Mouse (Mus musculus): ENCODE measurements at regions not wholly inside any gene's neighbourhood (a gene's known extent, or its start where the extent isn't known, plus 50 kb on each side); places are given as distances from the start of the nearest gene placed in this dataset.
A peak's percentile ranks its signal among the peaks of the same experiment; 100 is the strongest.
"Not testable (repeated sequence)": the region's sequence is repeated elsewhere in the genome, so short reads cannot be mapped to it uniquely, and the experiment has no call there.

- H3K9me3 ChIP-seq (ENCODE audit: control insufficient read depth, low read length); H3K4me3 ChIP-seq (ENCODE audit: low read depth, low read length); H3K36me3 ChIP-seq (ENCODE audit: control insufficient read depth, insufficient read depth, low read length); H3K27me3 ChIP-seq (ENCODE audit: control insufficient read depth, insufficient read depth, low read length); ATAC-seq (ENCODE audit: low FRiP score); H3K9ac ChIP-seq (ENCODE audit: low read length); DNase-seq (ENCODE audit: low spot score, missing footprints); H3K27ac ChIP-seq (ENCODE audit: low read depth, low read length); H3K4me2 ChIP-seq; H3K4me1 ChIP-seq (ENCODE audit: control insufficient read depth, insufficient read depth, low read length): not testable (repeated sequence)
- WGBS, result 87% methylated on average over 7 of the region's 7 CpGs
Observed at GRCm38 (mm10) chr5:109842186-109842978, 80.8 kb upstream of the Gm15446 start.

DNA sequence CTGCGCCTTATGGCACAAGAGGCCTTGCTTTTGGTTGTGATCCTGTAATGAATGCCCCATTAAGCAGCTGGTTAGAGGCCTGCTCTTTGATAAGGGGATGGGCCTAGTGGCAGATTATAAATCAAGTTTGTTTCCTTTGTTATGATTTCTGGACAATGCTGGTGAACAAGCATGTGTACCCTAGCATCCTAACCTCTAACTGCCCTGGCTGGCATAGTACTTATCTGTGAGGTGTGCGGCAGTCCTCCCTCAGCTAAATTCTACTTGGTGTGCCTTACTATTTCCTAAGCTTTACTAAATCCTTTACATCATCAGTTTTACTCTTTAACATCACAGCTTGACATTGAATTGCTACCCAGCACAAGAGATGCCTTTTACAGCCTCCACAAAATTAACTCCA lies 79.0 kb upstream of the Gm15446 start:
- H3K27me3 ChIP-seq (ENCODE audit: control insufficient read depth, insufficient read depth, low read length); DNase-seq (ENCODE audit: low spot score, missing footprints); H3K9ac ChIP-seq (ENCODE audit: low read length); H3K36me3 ChIP-seq (ENCODE audit: control insufficient read depth, insufficient read depth, low read length); H3K9me3 ChIP-seq (ENCODE audit: control insufficient read depth, low read length); ATAC-seq (ENCODE audit: low FRiP score); H3K4me3 ChIP-seq (ENCODE audit: low read depth, low read length); H3K27ac ChIP-seq (ENCODE audit: low read depth, low read length); H3K4me1 ChIP-seq (ENCODE audit: control insufficient read depth, insufficient read depth, low read length): not testable (repeated sequence)
- 88% methylated on average over 2 of the region's 2 CpGs for WGBS
- peak overlapping the region; percentile 43; the same call in 1 of the 2 replicates for H3K4me2 ChIP-seq

GRCm38 (mm10) chr5:109844753-109845186 lies 78.4 kb upstream of the Gm15446 start:
- Histone ChIP-seq H3K9me3 (ENCODE audit: control insufficient read depth, low read length) (no peaks in the 10 kb centered on the region), H3K27ac (ENCODE audit: low read depth, low read length) (no peak overlapping the region)
- peak; percentile 70 for ATAC-seq (ENCODE audit: low FRiP score)

GRCm38 (mm10) chr5:109851225-109851624 lies 72.0 kb upstream of the Gm15446 start:
- DNase-seq (ENCODE audit: low spot score, missing footprints); H3K9me3 ChIP-seq (ENCODE audit: control insufficient read depth, low read length); H3K36me3 ChIP-seq (ENCODE audit: control insufficient read depth, insufficient read depth, low read length); H3K27ac ChIP-seq (ENCODE audit: low read depth, low read length); H3K9ac ChIP-seq (ENCODE audit: low read length); H3K4me3 ChIP-seq (ENCODE audit: low read depth, low read length); H3K4me1 ChIP-seq (ENCODE audit: control insufficient read depth, insufficient read depth, low read length); H3K27me3 ChIP-seq (ENCODE audit: control insufficient read depth, insufficient read depth, low read length); ATAC-seq (ENCODE audit: low FRiP score); H3K4me2 ChIP-seq: not testable (repeated sequence)

More at GRCm38 (mm10) chr5:109844753-109845186, 78.4 kb upstream of the Gm15446 start:
- H3K9ac ChIP-seq (ENCODE audit: low read length), result peak overlapping the region; percentile 49
- H3K36me3 ChIP-seq (ENCODE audit: control insufficient read depth, insufficient read depth, low read length), result no peaks in the 10 kb centered on the region
- H3K4me2 ChIP-seq, result peak overlapping the region; percentile 43
- H3K4me1 ChIP-seq (ENCODE audit: control insufficient read depth, insufficient read depth, low read length), result no peaks in the 10 kb centered on the region
- WGBS, result 11% methylated on average over 15 of the region's 15 CpGs
- peak; percentile 87 for DNase-seq (ENCODE audit: low spot score, missing footprints)
- H3K27me3 ChIP-seq (ENCODE audit: control insufficient read depth, insufficient read depth, low read length), result no peaks in the 10 kb centered on the region
- peak overlapping the region; percentile 32 for H3K4me3 ChIP-seq (ENCODE audit: low read depth, low read length)

DNA sequence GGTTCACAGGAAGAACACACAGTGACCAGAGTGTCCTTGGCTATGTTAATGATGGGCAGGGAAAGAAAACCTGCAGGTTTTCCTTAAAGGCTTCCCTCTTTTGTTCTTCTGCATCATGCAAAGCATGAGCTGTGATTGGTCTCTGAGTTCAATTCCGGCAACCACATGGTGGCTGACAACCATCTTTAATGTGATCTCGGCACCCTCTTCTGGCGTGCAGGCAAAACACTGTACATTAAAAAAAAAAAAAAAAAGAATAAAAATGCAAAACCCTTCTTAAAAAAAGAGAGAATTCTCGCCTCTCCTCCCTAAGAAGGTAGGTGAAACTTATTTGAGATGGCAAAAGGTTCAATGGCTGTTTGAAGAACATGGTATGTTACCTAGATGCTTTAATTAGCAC lies 62.8 kb upstream of the Gm15446 start:
- H3K4me1 ChIP-seq (ENCODE audit: control insufficient read depth, insufficient read depth, low read length), result no peaks in the 10 kb centered on the region
- no peak for ATAC-seq (ENCODE audit: low FRiP score)
- no peak overlapping the region for H3K9ac ChIP-seq (ENCODE audit: low read length)
- no peak overlapping the region for H3K4me3 ChIP-seq (ENCODE audit: low read depth, low read length)
- WGBS, result 81% methylated on average over 4 of the region's 4 CpGs
- no peaks in the 10 kb centered on the region for H3K36me3 ChIP-seq (ENCODE audit: control insufficient read depth, insufficient read depth, low read length)
- no peaks in the 10 kb centered on the region for H3K9me3 ChIP-seq (ENCODE audit: control insufficient read depth, low read length)
- H3K27ac ChIP-seq (ENCODE audit: low read depth, low read length), result no peak overlapping the region
- H3K4me2 ChIP-seq, result no peak overlapping the region
- no peaks in the 10 kb centered on the region for H3K27me3 ChIP-seq (ENCODE audit: control insufficient read depth, insufficient read depth, low read length)
- no peak for DNase-seq (ENCODE audit: low spot score, missing footprints)

- not testable (repeated sequence) for H3K4me1 ChIP-seq (ENCODE audit: control insufficient read depth, insufficient read depth, low read length); DNase-seq (ENCODE audit: low spot score, missing footprints); H3K4me2 ChIP-seq; H3K36me3 ChIP-seq (ENCODE audit: control insufficient read depth, insufficient read depth, low read length); H3K9ac ChIP-seq (ENCODE audit: low read length); H3K27ac ChIP-seq (ENCODE audit: low read depth, low read length); ATAC-seq (ENCODE audit: low FRiP score); H3K4me3 ChIP-seq (ENCODE audit: low read depth, low read length); H3K27me3 ChIP-seq (ENCODE audit: control insufficient read depth, insufficient read depth, low read length); H3K9me3 ChIP-seq (ENCODE audit: control insufficient read depth, low read length)
Observed at GRCm38 (mm10) chr5:109864517-109864916, 58.7 kb upstream of the Gm15446 start.

DNA sequence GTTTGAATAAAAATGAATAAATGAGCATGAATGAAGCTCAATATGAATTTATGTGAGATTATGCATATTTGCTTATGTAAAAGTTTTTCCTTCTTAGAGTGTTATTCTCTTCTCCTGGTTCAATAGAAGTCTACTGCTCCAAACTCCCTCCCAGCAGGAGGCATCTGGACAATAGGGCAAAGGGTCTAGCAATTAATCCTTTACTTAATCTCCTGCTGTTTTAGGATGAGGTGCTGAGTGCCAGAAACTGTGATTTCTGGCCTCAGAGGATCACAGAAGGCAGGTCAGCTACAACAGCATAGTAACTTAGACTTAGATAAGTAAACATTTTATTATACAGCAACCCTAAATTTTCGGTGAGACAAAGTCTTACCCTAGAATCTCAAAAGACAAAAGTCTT lies 57.6 kb upstream of the Gm15446 start:
- no peaks in the 10 kb centered on the region for H3K9me3 ChIP-seq (ENCODE audit: control insufficient read depth, low read length)
- 73% methylated on average over 1 of the region's 1 CpGs for WGBS
- no peak overlapping the region for H3K27ac ChIP-seq (ENCODE audit: low read depth, low read length)
- DNase-seq (ENCODE audit: low spot score, missing footprints), result no peak
- H3K4me2 ChIP-seq, result no peak overlapping the region
- no peak overlapping the region for H3K9ac ChIP-seq (ENCODE audit: low read length)
- H3K27me3 ChIP-seq (ENCODE audit: control insufficient read depth, insufficient read depth, low read length), result no peaks in the 10 kb centered on the region
- no peaks in the 10 kb centered on the region for H3K36me3 ChIP-seq (ENCODE audit: control insufficient read depth, insufficient read depth, low read length)
- ATAC-seq (ENCODE audit: low FRiP score), result no peak
- H3K4me1 ChIP-seq (ENCODE audit: control insufficient read depth, insufficient read depth, low read length), result peaks cover 5% of the 10 kb centered on the region; the same call in 1 of the 2 replicates
- no peak overlapping the region for H3K4me3 ChIP-seq (ENCODE audit: low read depth, low read length)

- DNase-seq (ENCODE audit: low spot score, missing footprints), result peak; percentile 96
- H3K27ac ChIP-seq (ENCODE audit: low read depth, low read length), result no peak overlapping the region
- H3K4me1 ChIP-seq (ENCODE audit: control insufficient read depth, insufficient read depth, low read length), result peaks cover 5% of the 10 kb centered on the region; the same call in 1 of the 2 replicates
- H3K9ac ChIP-seq (ENCODE audit: low read length), result peak overlapping the region; percentile 67
- H3K4me3 ChIP-seq (ENCODE audit: low read depth, low read length), result peak overlapping the region; percentile 41
- H3K27me3 ChIP-seq (ENCODE audit: control insufficient read depth, insufficient read depth, low read length), result no peaks in the 10 kb centered on the region
- no peaks in the 10 kb centered on the region for H3K36me3 ChIP-seq (ENCODE audit: control insufficient read depth, insufficient read depth, low read length)
- peak; percentile 100 for ATAC-seq (ENCODE audit: low FRiP score)
- under 1% methylated on average over 22 of the region's 22 CpGs for WGBS
- no peaks in the 10 kb centered on the region for H3K9me3 ChIP-seq (ENCODE audit: control insufficient read depth, low read length)
- peak overlapping the region; percentile 56 for H3K4me2 ChIP-seq
Observed at GRCm38 (mm10) chr5:109866337-109867126, 56.7 kb upstream of the Gm15446 start.

DNA sequence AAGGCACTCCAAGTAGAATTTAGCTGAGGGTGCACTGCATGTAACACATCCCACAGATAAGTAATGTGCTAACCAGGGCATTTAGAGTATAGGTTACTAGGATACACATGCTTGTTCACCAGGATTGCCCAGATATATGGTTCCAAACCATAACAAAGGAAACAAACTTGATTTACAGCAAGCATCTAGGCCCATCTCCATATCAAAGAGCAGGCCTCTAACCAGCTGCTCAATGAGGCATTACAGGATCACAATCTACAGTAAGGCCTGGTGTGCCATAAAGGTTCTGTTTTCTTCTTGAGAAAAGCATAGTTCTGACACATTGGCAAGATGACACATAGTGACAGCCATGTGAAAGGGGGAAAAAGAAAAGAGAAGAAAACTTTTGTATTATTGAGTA lies 56.0 kb upstream of the Gm15446 start:
- Histone ChIP-seq H3K4me3 (ENCODE audit: low read depth, low read length) (peak overlapping the region; percentile 41), H3K4me2 (peak overlapping the region; percentile 56), H3K9ac (ENCODE audit: low read length) (peak overlapping the region; percentile 40; the same call in 1 of the 2 replicates)
- not testable (repeated sequence) for H3K4me1 ChIP-seq (ENCODE audit: control insufficient read depth, insufficient read depth, low read length); H3K27me3 ChIP-seq (ENCODE audit: control insufficient read depth, insufficient read depth, low read length); H3K27ac ChIP-seq (ENCODE audit: low read depth, low read length); H3K9me3 ChIP-seq (ENCODE audit: control insufficient read depth, low read length); H3K36me3 ChIP-seq (ENCODE audit: control insufficient read depth, insufficient read depth, low read length); DNase-seq (ENCODE audit: low spot score, missing footprints); ATAC-seq (ENCODE audit: low FRiP score)
